Mouse (Mus musculus): ENCODE measurements at regions not wholly inside any gene's neighbourhood (a gene's known extent, or its start where the extent isn't known, plus 50 kb on each side); places are given as distances from the start of the nearest gene placed in this dataset.

- WGBS: 76% methylated on average over 1 of the region's 1 CpGs
- Histone ChIP-seq H3K27ac (ENCODE audit: insufficient read depth, low read length) (no peak overlapping the region), H3K27me3 (ENCODE audit: control insufficient read depth, insufficient read depth, low read length) (no peaks in the 10 kb centered on the region), H3K4me1 (ENCODE audit: control insufficient read depth, insufficient read depth, low read length) (no peaks in the 10 kb centered on the region), H3K4me3 (replicated peaks; ENCODE audit: insufficient read depth, low read depth, low read length) (no peak overlapping the region)
- peak in 1 of 2 experiments; percentile 75 for DNase-seq
- TF ChIP-seq CTCF (IDR thresholded peaks at IDR 0.05; ENCODE audit: borderline replicate concordance, insufficient read depth, low read depth, low read length): no peak
- TF ChIP-seq POLR2A (IDR thresholded peaks at IDR 0.05; ENCODE audit: borderline replicate concordance, insufficient read depth, low read length): no peak
These were observed 2536.3 kb downstream of the Pcdh9 start for GRCm38 (mm10) chr14:91354201-91354600.

- Histone ChIP-seq H3K4me3 (replicated peaks; ENCODE audit: insufficient read depth, low read depth, low read length) (no peak overlapping the region), H3K27ac (ENCODE audit: insufficient read depth, low read length) (no peak overlapping the region), H3K27me3 (ENCODE audit: control insufficient read depth, insufficient read depth, low read length) (no peaks in the 10 kb centered on the region), H3K4me1 (ENCODE audit: control insufficient read depth, insufficient read depth, low read length) (no peaks in the 10 kb centered on the region)
- no peak for DNase-seq
- WGBS: 35% methylated on average over 3 of the region's 3 CpGs
- no peak for TF ChIP-seq POLR2A (IDR thresholded peaks at IDR 0.05; ENCODE audit: borderline replicate concordance, insufficient read depth, low read length)
- no peak for TF ChIP-seq CTCF (IDR thresholded peaks at IDR 0.05; ENCODE audit: borderline replicate concordance, insufficient read depth, low read depth, low read length)
These were observed 2563.8 kb downstream of the Pcdh9 start for GRCm38 (mm10) chr14:91326683-91327098.

All from cerebellum, adult 2 months (tissue).